Mouse (Mus musculus): ENCODE measurements around the gene Nav2.

DNA sequence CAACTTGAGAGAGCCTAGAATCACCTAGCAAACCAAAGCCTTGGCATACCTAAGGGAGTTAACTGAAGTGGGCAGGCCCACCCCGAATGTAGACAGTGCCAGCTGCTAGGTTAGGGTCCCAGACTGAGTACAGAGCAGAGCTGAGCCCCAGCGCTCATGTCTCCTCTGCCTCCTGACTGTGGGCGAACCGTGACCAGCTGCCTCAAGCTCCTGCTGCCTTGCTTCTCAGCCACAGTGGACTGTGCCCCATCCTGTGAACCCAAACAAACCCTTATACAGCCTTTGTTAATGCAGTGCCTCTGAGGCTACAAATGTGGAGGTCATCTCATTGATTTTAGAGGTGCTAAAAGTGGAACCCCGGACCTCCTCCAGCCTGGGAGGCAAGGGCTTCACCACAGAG lies 88.3 kb downstream of the Nav2 start:
- TF ChIP-seq CTCF (IDR thresholded peaks at IDR 0.05; ENCODE audit: borderline replicate concordance, insufficient read depth, low read depth, low read length) (no peak), POLR2A (IDR thresholded peaks at IDR 0.05; ENCODE audit: borderline replicate concordance, insufficient read depth, low read length) (no peak)

Measured in cerebellum, adult 2 months (tissue).